Mouse (Mus musculus) 3T3-L1 (cell line): Measurements from ENCODE around the gene C2cd4a.

Experiments used
- DNase-seq: peaks from one replicate; pipeline ENCODE4 v3.0.0-alpha.2; 2015; ENCODE audit warnings: low read depth, low spot score

Gene C2cd4a

GRCm38 (mm10) chr9:67792405-67792804 is 39.7 kb downstream of the C2cd4a start:
- no peak for DNase-seq

- no peak for DNase-seq
Observed at GRCm38 (mm10) chr9:67787671-67788070, 44.5 kb downstream of the C2cd4a start.

- no peak for DNase-seq
Observed at GRCm38 (mm10) chr9:67786311-67786710, 45.8 kb downstream of the C2cd4a start.

GRCm38 (mm10) chr9:67783925-67784324 is 48.2 kb downstream of the C2cd4a start:
- DNase-seq, result peak; percentile 9

GRCm38 (mm10) chr9:67783464-67783863 is 48.7 kb downstream of the C2cd4a start:
- DNase-seq, result no peak

- DNase-seq, result no peak
Observed at GRCm38 (mm10) chr9:67782786-67783185, 49.3 kb downstream of the C2cd4a start.
